Mouse (Mus musculus) left cerebral cortex, adult 2 months (tissue): Measurements from ENCODE around the gene Zbtb44. TPM values are rescaled to one million over a fixed set of nuclear protein-coding genes. Genes with fewer than 3 reads are reported as not detected.
"Not testable (repeated sequence)": the region's sequence is repeated elsewhere in the genome, so short reads cannot be mapped to it uniquely, and the experiment has no call there.

Experiments used
- DNase-seq, 2 experiments: peaks; one replicate each; pipeline ENCODE4 v3.0.0; 2021 to 2022; ENCODE audit warnings: low spot score in 2 of 2, mixed read lengths in 1 of 2; ENCODE audit errors: extremely low spot score in 1 of 2
- H3K27ac ChIP-seq: fragments of 200-600 bp; 2 replicates; pipeline ENCODE4 v1.8.1; 2022
- H3K4me3 ChIP-seq: fragments of 200-600 bp; 2 replicates; pipeline ENCODE4 v1.8.1; 2022
- CTCF ChIP-seq: fragments of 200-600 bp; IDR thresholded peaks from 2 replicates; pipeline ENCODE4 v1.8.1; 2022; ENCODE audit warnings: antibody characterized with exemption, mild to moderate bottlenecking, moderate library complexity
- intact Hi-C: fragments of 180-260 bp; cut with DNase I; formaldehyde crosslinking; loops from one replicate; pipeline ENCODE4 v1.15.1; 2025
- total RNA-seq, 2 experiments: library from RNA; stranded (reverse); gene quantifications; 2 replicates each; pipeline ENCODE4 v1.2.3; 2021

Gene Zbtb44
- total RNA-seq, 2 experiments from 2014 or later = 40.4 to 45.2 TPM

DNA sequence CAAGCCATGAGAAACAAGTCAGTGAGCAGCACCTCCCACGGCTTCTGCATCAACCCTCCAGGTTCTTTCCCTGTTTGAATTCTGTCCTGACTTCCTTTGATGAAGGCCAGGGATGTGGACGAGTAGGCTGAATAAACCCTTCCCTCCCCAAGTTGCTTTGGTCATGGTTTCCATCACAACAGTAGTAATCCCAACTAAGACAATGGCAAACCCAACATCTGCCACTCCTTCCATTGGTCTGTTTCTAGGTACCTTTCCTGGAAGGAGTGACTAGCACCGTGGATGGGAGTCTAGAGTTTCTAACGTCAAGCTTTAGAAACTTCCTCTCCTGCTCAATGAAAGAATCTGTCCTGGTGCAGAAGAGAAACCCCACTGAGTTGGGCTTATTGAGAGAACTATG lies 12.8 kb upstream of the Zbtb44 start:
- intact Hi-C loops = no loop called here
- TF ChIP-seq CTCF = no peak
- Histone ChIP-seq H3K4me3 (no peak overlapping the region), H3K27ac (no peak overlapping the region)
- no peak for DNase-seq

DNA sequence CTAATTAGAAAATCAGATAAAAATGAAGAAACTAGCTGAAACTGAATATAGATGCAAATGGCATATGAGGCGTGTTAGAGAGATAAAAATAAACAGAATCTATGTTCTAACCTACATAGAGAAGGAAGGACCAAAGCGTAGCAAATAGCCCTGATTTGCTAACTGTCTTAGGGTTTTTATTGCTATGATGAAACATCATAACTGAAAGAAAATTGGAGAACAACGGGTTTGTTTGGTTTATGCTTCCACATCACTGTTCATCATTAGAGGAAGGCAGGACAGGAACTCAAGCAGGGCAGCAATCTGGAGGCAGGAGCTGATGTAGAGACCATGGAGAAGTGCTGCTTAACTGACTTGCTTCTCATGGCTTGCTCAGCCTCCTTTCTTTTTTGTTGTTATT lies 12.3 kb upstream of the Zbtb44 start:
- no peak for TF ChIP-seq CTCF
- no peak overlapping the region for H3K4me3 ChIP-seq
- intact Hi-C loops = no loop called here
- no peak for DNase-seq
- no peak overlapping the region for H3K27ac ChIP-seq

DNA sequence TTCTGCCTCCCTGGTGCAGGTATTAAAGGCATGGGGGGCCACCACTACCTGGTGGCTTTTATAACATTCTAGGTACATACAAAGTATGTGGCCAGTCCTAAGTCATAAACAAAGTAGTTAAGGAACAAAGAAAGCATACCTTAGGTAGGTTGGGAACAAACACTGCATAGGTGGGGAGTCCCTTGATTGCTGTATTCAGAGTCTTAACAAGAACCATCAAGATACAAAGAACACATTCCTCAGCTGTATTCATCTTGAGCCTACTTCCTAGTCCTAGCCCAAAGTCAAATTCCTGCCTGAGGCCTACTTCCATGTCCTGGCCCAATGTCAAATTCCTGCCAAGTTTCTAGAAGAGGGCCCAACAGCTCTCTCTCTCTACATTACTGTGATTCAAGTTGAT lies 11.7 kb upstream of the Zbtb44 start:
- no peak for DNase-seq
- Histone ChIP-seq H3K27ac (no peak overlapping the region), H3K4me3 (no peak overlapping the region)
- TF ChIP-seq CTCF = no peak
- intact Hi-C loops = no loop called here

DNA sequence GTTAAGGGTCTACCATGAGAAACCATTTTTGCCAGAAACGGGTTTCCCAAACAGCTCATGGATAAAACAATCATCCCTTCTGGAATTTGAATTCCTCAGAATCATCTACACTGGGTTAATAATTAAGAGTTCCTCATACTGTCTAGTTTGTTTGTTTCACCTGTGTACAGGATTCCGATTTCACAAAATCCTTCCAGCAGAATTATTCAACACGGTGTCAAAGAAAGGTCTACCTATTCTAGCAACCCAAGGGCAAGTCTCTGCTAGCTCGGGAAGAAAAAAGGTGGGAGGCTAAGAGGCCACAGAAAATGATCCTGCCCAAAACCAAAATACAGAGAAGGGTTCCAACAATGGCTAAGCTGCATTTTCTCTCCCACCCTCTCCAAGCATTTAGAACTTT lies 2.2 kb upstream of the Zbtb44 start:
- intact Hi-C loops = no loop called here
- no peak for TF ChIP-seq CTCF
- Histone ChIP-seq H3K27ac (no peak overlapping the region), H3K4me3 (no peak overlapping the region)
- no peak for DNase-seq

DNA sequence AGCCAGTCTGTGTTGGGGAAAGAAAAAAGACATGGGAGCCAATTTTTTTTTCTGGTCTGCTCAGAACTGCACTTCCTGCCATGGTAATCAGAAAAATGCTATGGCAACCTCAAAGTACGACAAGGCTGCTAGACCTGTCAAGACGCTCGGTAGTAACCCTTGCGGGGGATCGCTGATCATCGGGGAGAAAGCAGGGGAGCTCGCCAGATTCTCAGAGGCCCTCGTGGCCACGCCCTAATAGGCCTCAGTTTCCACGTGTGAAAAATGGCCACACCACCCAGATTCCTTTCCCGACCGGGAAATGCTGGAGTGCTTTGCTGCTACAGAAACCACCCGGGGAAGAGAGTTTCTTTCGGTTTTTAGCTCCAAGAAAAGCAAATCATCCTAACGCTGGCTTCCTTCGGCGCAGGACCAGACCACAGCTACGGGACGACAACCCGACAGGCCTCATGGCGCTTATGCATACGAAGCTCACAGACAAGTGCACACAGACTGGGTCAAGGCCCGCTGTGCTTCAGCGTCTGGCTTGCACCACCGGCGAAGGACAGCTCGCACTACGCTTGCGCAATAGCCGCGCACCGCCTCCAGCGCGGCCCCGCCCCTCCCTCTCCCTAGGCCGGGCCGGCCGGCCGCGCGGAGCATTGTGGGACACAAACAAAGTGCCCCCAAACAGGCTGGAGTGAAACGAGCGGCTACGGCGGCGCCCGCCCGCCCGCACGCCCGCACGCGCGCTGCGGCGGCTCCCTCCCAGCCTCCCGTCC lies 513 bp upstream of the Zbtb44 start:
- H3K27ac ChIP-seq = peak overlapping the region; percentile 98
- intact Hi-C loops = loop anchor here (2.0 kb wide), 2 partner anchors 87 to 251 kb away; partner anchors contain the start of genes Adamts8 and Prdm10
- TF ChIP-seq CTCF = no peak
- peak overlapping the region; percentile 95 for H3K4me3 ChIP-seq
- DNase-seq = peak; percentile 95 to 97

DNA sequence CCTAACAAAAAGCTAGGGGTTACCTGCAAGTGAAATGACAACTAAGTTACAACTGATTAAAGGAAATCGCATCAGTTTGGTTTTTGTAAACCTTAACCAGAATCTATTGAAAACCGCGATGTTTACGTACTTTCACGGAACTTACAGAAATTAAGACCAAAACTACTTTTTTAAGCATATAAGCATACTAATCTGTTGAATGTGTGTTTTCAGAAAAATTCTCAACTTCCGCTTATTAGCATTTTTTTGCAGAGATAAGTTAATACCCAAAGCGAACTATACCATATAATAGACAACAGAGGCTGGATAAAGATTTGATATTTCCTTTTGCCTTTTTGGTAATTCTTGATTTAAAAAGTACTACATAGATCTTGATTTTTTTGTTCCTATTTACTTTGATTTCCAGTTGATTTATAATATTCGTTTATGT lies 985 bp downstream of the Zbtb44 start:
- Histone ChIP-seq H3K27ac (peak overlapping the region; percentile 98), H3K4me3 (peak overlapping the region; percentile 95)

DNA sequence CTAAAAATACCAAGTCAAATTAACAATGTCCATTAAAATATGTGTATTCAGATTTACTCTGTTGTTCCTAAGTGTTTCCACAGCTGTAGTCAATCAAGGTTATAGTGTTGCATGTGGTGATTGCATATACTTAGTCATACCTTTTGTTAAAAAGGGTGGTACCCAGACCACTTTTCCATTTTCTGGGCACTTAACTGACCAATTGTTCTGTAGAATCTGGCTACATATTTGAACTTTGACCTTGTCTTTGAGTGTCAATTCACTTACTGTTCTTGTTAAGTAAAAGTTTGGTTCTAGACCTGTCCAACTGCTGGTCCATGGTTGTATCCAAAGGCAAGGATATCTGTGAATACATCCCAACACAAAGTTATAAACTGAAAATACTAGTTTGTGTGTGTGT lies 2.1 kb downstream of the Zbtb44 start:
- no peak for TF ChIP-seq CTCF
- intact Hi-C loops = no loop called here
- DNase-seq = no peak
- no peak overlapping the region for H3K4me3 ChIP-seq
- no peak overlapping the region for H3K27ac ChIP-seq

More for the DNA sequence above, 985 bp downstream of the Zbtb44 start:
- DNase-seq = no peak
- no peak for TF ChIP-seq CTCF
- intact Hi-C loops = loop anchor here (2.0 kb wide), 2 partner anchors 89 to 249 kb away; partner anchors contain the start of genes Adamts8 and Prdm10

DNA sequence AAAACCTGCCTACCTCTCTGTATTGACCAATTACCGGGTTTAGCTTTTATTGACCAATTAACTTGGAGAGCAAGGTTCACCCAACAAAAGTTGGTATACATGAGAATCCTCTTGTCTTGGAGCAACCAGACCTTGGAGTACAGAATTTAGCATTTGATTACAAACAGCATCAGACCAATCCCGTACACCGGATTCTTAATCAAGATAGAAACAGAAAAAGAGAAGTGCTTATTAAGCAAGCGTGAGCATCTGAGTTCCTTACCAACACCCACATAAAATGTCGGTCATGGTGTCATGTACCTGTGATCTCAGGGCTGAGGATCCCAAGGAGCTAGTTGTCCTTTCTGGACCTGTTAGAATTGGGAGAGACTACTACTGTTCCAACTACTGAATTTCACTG lies 19.8 kb downstream of the Zbtb44 start:
- Histone ChIP-seq H3K27ac (no peak overlapping the region), H3K4me3 (no peak overlapping the region)
- no peak for TF ChIP-seq CTCF
- intact Hi-C loops = no loop called here
- no peak for DNase-seq

DNA sequence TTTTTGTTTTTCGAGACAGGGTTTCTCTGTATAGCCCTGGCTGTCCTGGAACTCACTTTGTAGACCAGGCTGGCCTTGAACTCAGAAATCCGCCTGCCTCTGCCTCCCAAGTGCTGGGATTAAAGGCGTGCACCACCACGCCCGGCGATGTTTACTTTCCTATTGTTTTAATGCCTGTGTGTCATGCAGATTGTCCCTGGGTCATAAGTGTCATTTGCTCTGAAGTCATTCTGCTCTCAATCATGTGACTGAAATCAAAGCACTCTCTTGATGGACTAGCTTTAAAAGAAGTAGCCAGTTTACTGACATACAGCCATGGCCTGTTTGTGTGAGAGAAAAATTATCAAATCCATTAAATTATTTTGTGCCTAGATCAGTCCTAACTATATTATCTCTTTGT lies 21.1 kb downstream of the Zbtb44 start:
- H3K27ac ChIP-seq, DNase-seq, intact Hi-C loops, H3K4me3 ChIP-seq: not testable (repeated sequence)

DNA sequence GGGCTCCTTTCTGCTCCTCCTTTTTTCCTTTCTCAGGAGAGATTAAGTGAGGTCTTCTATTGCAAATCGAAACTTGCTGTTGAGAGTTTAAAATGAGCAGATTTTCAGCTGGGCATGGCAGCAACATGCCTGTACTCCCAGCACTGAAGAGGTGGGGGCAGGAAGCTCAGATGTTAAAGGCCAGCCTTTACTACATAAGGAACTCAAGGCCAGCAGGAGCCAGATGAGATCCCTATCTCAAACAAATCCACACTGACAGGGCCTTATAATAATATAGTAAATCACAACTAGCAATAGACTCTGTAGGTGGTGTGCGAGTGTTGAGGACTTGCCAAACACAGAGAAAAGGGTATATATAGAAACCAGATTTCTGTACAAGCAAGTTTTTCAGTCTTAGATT lies 28.3 kb downstream of the Zbtb44 start:
- Histone ChIP-seq H3K27ac (peak overlapping the region; percentile 34; the same call in 1 of the 2 replicates), H3K4me3 (no peak overlapping the region)
- intact Hi-C loops = no loop called here
- TF ChIP-seq CTCF = no peak
- no peak for DNase-seq

DNA sequence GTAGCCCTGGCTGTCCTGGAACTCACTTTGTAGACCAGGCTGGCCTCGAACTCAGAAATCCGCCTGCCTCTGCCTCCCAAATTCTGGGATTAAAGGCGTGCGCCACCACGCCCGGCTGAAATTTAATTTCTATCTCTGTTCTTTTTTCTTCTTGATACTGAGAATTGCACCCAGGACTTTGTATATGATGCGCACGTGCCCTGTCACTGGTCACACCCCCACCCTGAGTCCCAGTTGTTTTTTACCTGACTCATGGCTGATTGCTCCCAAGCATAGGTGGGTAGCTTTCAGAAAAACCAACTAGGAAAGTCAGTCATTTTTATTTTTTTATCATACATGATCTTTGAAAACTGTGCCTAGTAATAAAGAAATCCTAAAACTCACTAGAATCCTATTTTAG lies 40.3 kb downstream of the Zbtb44 start:
- intact Hi-C loops = no loop called here
- H3K27ac ChIP-seq = no peak overlapping the region

DNA sequence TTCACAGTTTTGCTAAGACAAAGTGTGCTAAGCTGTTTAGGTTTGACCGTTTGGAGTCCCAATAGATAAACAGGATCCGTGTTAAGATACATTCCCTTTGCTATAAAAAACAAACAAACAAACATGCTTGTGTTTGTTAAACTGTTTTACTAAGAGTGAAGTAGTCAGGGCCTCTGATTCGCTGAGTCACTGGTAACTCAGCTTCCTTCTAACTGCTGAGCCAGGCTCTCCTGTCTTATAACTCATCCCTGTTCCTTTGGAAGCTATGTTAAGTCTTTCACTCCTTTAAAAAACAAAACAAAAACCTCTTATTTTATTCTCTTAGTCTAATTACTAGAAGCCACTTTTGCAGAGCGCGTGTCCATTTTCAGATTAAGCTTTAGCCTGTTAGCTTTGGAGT lies 41.8 kb downstream of the Zbtb44 start:
- Histone ChIP-seq H3K27ac (no peak overlapping the region), H3K4me3 (no peak overlapping the region)
- intact Hi-C loops = no loop called here
- no peak for TF ChIP-seq CTCF
- no peak for DNase-seq

More for the DNA sequence above, 40.3 kb downstream of the Zbtb44 start:
- no peak overlapping the region for H3K4me3 ChIP-seq
- TF ChIP-seq CTCF = no peak
- DNase-seq = no peak

DNA sequence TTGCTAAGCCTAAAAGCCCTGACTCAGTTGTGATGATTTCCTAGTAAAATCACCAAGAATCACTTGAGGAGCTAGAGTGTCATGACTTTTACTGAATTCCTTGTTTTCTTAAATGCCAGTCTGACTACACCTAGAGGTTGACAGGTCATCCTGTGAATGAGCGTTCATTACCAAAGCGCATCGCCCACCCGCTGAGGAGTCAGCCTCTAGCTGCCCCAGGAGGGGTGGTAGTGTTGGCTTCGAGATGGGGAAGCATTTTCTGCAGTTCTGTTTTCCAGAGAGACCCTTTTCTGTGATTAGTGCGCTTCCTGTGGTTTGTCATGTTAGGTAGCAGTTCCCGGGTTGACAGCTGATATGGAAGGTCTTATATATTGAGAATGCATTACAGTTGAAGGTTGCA lies 43.4 kb downstream of the Zbtb44 start:
- Histone ChIP-seq H3K4me3 (no peak overlapping the region), H3K27ac (no peak overlapping the region)
- no peak for DNase-seq
- intact Hi-C loops = no loop called here
- no peak for TF ChIP-seq CTCF
